Mouse (Mus musculus): ENCODE results near the gene Pnpo.
A peak's percentile ranks its signal among the peaks of the same experiment; 100 is the strongest.

Pnpo gene

GRCm38 (mm10) chr11:96943746-96944304 is at the start of gene Pnpo:
TSS of gene Pnpo (minus strand) at chr11:96943986.
- peak; percentile 91 for DNase-seq (ENCODE audit: low spot score)

- DNase-seq (ENCODE audit: low spot score): no peak
Observed at GRCm38 (mm10) chr11:96992722-96993311, 49.0 kb upstream of the Pnpo start.

DNA sequence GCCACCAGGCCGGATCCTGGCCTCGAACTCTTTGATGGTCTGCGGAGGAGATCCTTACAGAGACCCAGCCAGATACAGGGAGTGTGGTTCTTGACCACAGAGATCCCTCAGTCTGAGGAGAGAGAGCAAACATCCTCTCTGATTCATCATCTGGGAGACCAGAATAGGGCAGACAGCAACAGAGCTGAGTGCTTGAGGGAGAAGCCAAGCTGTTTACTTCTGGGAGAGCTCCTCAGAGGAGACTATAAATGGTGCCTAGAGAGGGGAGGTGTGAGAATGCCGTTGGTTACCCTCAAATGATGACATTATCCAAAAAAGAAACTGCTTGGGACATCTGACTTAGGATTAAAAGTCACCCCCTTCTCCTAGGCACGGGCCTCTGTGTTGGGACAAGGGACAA is 47.7 kb upstream of the Pnpo start:
- DNase-seq (ENCODE audit: low spot score): no peak

GRCm38 (mm10) chr11:96987873-96988655 is 44.3 kb upstream of the Pnpo start:
- DNase-seq (ENCODE audit: low spot score): no peak

GRCm38 (mm10) chr11:96986463-96986862 is 42.7 kb upstream of the Pnpo start:
- DNase-seq (ENCODE audit: low spot score): no peak

DNA sequence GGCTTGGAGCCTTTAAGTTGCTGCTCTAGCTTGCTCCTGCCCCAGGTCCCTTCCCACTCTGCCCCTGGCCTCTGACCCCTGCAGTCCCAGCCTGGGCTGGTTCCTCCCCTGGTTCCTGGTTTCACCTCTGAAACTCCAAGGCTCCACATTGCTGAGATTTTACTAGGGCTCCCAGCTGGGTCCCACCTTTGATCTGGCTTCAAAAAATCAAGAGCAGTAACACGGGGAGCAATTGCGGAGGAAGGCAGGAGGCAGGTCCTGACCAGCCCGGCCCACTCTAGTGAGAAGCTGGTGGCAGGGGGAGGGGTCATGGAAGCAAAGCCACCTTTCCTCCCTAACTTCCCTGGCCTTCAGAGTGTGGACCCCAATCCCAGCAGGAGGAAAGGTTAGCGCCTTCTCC is 41.1 kb upstream of the Pnpo start:
- no peak for DNase-seq (ENCODE audit: low spot score)

DNA sequence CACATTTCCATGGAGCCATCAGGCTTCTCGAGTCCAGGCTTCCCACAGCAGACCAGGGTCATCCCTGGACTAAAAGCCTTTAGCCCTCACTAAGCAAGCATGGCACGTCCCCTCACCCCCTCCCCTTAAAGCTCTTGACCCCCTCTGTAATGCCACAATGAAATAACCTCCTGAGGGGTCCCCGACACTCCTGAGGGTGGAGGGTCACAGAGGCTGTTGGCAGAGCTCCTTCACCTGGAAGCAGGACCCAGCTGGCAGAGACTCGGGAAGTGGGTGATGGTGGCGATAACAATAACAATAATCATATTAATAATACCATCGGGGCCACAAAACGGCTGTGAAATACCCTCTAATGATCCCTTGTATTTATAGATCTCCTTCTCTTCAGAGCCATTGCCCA is 39.1 kb upstream of the Pnpo start, which contains the start of gene Sp2:
Gene Sp2 (minus strand): TSS at position 101 of the 400 bp plus-strand sequence.
- DNase-seq (ENCODE audit: low spot score): no peak

DNA sequence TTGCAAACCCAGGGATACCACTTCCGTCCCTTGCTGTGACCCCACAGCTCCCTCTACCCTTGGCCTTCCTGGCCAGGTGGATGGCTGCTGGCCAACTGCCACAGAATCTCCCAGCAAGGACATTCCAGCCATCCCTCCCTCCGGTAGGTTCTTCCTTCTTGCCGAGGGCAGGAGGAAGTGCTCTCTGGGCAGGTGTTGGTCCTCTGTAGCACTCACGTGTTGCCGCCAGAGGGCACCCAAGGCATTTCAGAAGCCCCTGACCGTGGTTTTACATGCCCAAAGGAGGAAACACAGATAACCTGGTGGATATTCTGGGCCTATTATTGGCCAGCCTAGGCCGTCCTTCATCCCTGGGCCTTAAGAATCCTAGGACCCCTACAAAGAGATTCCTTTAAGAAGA is 38.6 kb upstream of the Pnpo start:
- DNase-seq (ENCODE audit: low spot score): peak; percentile 72

DNA sequence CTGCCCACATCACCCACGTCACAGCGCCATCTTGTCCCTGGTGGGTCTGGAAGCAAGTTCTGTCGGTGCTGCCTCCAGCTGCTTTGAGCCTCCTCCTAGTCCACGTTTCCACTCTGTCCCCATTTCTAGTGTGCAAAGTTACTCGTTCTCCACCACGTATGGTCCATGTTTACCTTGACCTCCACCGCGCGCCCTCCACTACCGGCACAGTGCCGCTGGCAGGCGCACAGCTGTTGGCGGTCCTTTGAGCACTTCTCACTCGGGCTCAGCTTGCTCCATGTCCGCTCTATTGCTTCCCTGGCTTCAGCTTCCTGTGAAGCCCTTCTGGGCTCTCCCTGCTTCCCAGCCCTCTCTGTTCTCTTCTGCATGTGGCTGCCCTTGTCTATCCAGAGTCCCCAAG is 37.7 kb upstream of the Pnpo start:
- DNase-seq (ENCODE audit: low spot score): no peak

DNA sequence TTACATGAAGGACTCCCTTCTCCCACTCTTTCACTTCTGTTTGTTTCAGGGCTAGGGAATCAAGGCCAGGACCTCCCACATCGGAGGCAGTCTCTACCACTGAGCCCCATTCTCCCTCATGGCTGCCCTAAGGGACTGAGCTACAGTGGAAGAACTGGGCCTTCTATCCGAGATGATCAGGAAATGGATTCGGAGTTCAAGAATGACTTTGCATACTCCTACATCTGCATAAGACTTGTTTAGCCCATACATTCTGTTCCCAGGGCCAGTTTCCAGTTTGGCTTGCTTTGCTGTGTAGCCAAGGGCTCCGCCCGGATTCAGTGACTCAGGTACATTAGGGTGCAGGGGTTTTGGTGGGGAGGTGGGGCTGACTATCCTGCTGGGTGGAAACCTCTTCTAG is 36.2 kb upstream of the Pnpo start:
- no peak for DNase-seq (ENCODE audit: low spot score)

- DNase-seq (ENCODE audit: low spot score): no peak
Observed at GRCm38 (mm10) chr11:96979329-96979728, 35.5 kb upstream of the Pnpo start.

GRCm38 (mm10) chr11:96978401-96979246 is 34.8 kb upstream of the Pnpo start:
- no peak for DNase-seq (ENCODE audit: low spot score)

- DNase-seq (ENCODE audit: low spot score): peak; percentile 100
Observed at GRCm38 (mm10) chr11:96977606-96978400, 34.0 kb upstream of the Pnpo start.

GRCm38 (mm10) chr11:96976911-96977591 is 33.3 kb upstream of the Pnpo start:
- peak; percentile 68 for DNase-seq (ENCODE audit: low spot score)

- no peak for DNase-seq (ENCODE audit: low spot score)
Observed at GRCm38 (mm10) chr11:96976379-96976687, 32.5 kb upstream of the Pnpo start.

GRCm38 (mm10) chr11:96975511-96976378 is 32.0 kb upstream of the Pnpo start:
- no peak for DNase-seq (ENCODE audit: low spot score)

DNA sequence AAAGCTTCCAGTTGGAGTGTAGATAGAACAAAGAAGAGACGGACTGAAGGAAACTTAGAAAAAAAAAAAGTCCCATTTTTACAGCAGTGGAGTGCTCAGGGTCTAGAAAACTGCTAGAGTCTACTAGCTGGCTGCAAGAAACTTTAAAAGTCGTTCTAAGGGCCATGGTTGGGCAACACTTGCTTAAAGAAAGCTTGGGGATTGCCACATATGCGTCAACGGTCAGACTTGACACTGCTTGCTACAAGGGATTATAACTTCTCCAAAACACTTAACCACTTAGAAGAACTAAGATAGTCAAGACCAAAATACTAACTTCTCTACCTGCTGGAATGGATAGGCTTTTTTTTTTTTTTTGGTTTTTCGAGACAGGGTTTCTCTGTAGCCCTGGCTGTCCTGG is 31.0 kb upstream of the Pnpo start:
- no peak for DNase-seq (ENCODE audit: low spot score)

DNA sequence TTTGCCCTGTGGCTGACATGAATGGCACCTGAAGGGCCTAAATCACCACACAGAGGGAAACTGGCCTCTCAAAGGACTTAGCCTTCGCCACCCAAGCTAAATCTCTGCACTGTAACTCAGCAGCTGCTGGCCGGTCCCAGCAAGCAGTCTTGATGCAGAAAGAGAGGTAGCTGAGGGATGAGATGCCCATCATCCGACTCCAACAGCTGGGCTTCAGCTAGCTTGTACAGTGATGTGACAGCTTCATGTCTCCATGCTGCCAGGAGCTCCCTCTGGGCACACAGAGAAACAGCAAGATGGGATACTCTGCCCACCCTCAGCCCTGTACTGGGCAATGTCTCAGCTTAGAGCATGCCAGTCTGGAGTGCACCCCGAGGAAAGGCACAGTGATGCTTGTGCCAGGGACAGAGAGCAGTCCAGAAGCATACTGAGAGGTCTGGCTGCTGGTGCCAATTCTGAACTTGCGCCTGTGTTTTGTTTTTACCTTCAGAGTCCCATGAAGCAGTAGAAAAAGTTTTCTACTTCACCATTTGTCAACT is 29.7 kb upstream of the Pnpo start:
- no peak for DNase-seq (ENCODE audit: low spot score)

GRCm38 (mm10) chr11:96972906-96973305 is 29.1 kb upstream of the Pnpo start:
- no peak for DNase-seq (ENCODE audit: low spot score)

DNA sequence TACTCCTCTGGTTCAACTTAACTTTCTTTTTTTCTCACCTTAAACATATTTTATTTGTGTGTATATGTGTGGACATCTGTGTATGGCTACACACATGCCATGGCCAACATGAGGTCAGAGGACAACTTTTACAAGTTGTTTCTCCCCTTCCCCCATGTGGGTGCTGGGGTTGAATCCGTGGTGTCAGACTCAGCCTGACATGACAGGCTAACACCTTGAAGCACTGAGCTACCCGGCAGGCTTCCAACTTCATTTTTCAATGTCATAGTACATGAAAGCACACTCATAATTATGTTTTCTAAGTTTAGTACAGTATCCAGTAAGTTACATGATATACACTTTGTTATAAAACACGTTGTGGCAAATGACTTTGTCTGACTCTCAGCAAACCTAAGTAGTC is 26.6 kb upstream of the Pnpo start:
- no peak for DNase-seq (ENCODE audit: low spot score)

All from left cerebral cortex, adult 11 months (tissue).